Mouse (Mus musculus): Measurements from ENCODE around the gene Per2. TPM values are rescaled to one million over a fixed set of nuclear protein-coding genes. Genes with fewer than 3 reads are reported as not detected.

The Per2 gene
- total and polyA plus RNA-seq, 3 experiments = 2.7 to 5.8 (median 4.7) TPM

DNA sequence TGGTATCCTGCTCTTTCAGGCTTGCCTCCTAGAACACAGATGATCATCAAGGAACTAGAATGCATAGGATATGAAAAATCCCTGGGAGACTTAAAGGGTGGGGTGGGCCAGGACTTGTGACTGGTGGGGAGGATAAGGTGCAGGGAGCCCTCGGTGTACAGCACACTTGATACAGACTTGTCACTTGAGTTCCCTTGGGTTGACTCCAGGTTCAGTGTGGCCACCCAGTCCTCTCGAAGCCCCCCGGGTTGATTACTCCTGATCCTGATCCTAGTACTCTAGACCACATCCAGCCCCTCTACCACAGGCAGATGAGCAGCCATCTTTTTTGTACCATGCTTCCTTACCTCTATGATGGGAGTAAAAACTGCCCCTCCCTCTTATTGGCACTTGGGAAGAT lies 4.2 kb downstream of the Per2 start:
- DNase-seq (ENCODE audit: extremely low read depth) = no peak
- H3K4me3 ChIP-seq (replicated peaks in 1 of 3; ENCODE audit: low read depth in 2 of 3, low read length in 2 of 3, poor library complexity in 1 of 3) = no peak overlapping the region
- in situ Hi-C loops (cut with MboI; ENCODE audit: low pct_ligation_motif_present, low pct_unique_long_range_greater_than_20kb, low sequenced_read_pairs) = no loop called here
- H3K79me2 ChIP-seq (replicated peaks; ENCODE audit: control insufficient read depth, extremely low read depth, insufficient read depth, poor library complexity, severe bottlenecking) = peaks cover 3% of the 10 kb centered on the region; the same call in 1 of the 2 replicates
- peaks cover 6 to 15% of the 10 kb centered on the region in 2 experiments for H3K36me3 ChIP-seq (replicated peaks in 1 of 2; ENCODE audit: control insufficient read depth in 1 of 2, insufficient read depth in 1 of 2, low read length in 1 of 2)
- H3K27ac ChIP-seq (ENCODE audit: insufficient read depth, low read depth) = no peak overlapping the region
- H3K4me1 ChIP-seq (ENCODE audit: control insufficient read depth in 1 of 2, insufficient read depth in 2 of 2) = peaks cover 6 to 45% of the 10 kb centered on the region in 2 experiments; a peak in 3 of 4 replicates
- no peaks in the 10 kb centered on the region for H3K27me3 ChIP-seq (replicated peaks)
- dilution Hi-C loops (cut with MboI; ENCODE audit: extremely low pct_ligation_motif_present, extremely low pct_unique_long_range_greater_than_20kb, low sequenced_read_pairs) = no loop called here
- TF ChIP-seq MYC (IDR thresholded peaks at IDR 0.05; ENCODE audit: low read depth, low read length) (no peak), EP300 (IDR thresholded peaks at IDR 0.05; ENCODE audit: low read length) (no peak), HCFC1 (IDR thresholded peaks at IDR 0.05; ENCODE audit: low read depth, low read length) (no peak), JUN (IDR thresholded peaks at IDR 0.05; ENCODE audit: insufficient read depth, low read depth, low read length) (no peak), CHD2 (IDR thresholded peaks at IDR 0.05; ENCODE audit: low read length) (no peak), POLR2A (IDR thresholded peaks at IDR 0.05; ENCODE audit: low read depth, low read length) (no peak), USF2 (conservative IDR thresholded peaks at IDR 0.05; ENCODE audit: low read depth, low read length) (no peak), RCOR1 (conservative IDR thresholded peaks at IDR 0.05; ENCODE audit: low read depth, low read length) (no peak), KAT2A (IDR thresholded peaks at IDR 0.05; ENCODE audit: insufficient replicate concordance, low read length) (no peak), TBP (conservative IDR thresholded peaks at IDR 0.05; ENCODE audit: low read depth, low read length) (no peak), ZNF384 (IDR thresholded peaks at IDR 0.05; ENCODE audit: low read depth, low read length) (no peak), PAX5 (IDR thresholded peaks at IDR 0.05; ENCODE audit: low read length) (no peak), MAX (IDR thresholded peaks at IDR 0.05; ENCODE audit: low read length) (no peak), E2F4 (IDR thresholded peaks at IDR 0.05; ENCODE audit: insufficient replicate concordance, low read depth, low read length) (no peak), UBTF (IDR thresholded peaks at IDR 0.05; ENCODE audit: low read depth, low read length) (no peak), MAZ (IDR thresholded peaks at IDR 0.05; ENCODE audit: low read depth, low read length) (no peak), CHD1 (IDR thresholded peaks at IDR 0.05; ENCODE audit: low read depth, low read length) (no peak), ZC3H11A (IDR thresholded peaks at IDR 0.05; ENCODE audit: low read depth, low read length) (no peak)
- H3K9me3 ChIP-seq (replicated peaks; ENCODE audit: low read length) = no peaks in the 10 kb centered on the region
- no peak overlapping the region for H3K9ac ChIP-seq (ENCODE audit: insufficient read depth, low read depth)
- no peak overlapping the region for H3K4me2 ChIP-seq (ENCODE audit: insufficient read depth, low read depth, poor library complexity, severe bottlenecking)

GRCm38 (mm10) chr1:91454366-91454765 lies 4.8 kb downstream of the Per2 start:
- Histone ChIP-seq H3K4me2 (ENCODE audit: insufficient read depth, low read depth, poor library complexity, severe bottlenecking) (no peak overlapping the region), H3K36me3 (replicated peaks in 1 of 2; ENCODE audit: control insufficient read depth in 1 of 2, insufficient read depth in 1 of 2, low read length in 1 of 2) (peaks cover 9 to 20% of the 10 kb centered on the region in 2 experiments), H3K9ac (ENCODE audit: insufficient read depth, low read depth) (no peak overlapping the region), H3K9me3 (replicated peaks; ENCODE audit: low read length) (no peaks in the 10 kb centered on the region), H3K4me3 (replicated peaks in 1 of 3; ENCODE audit: low read depth in 2 of 3, low read length in 2 of 3, poor library complexity in 1 of 3) (no peak overlapping the region), H3K4me1 (ENCODE audit: control insufficient read depth in 1 of 2, insufficient read depth in 2 of 2) (peaks cover 6 to 42% of the 10 kb centered on the region in 2 experiments; a peak in 3 of 4 replicates), H3K27me3 (replicated peaks) (no peaks in the 10 kb centered on the region), H3K79me2 (replicated peaks; ENCODE audit: control insufficient read depth, extremely low read depth, insufficient read depth, poor library complexity, severe bottlenecking) (peaks cover 3% of the 10 kb centered on the region; the same call in 1 of the 2 replicates), H3K27ac (ENCODE audit: insufficient read depth, low read depth) (no peak overlapping the region)
- no peak for DNase-seq (ENCODE audit: extremely low read depth)
- in situ Hi-C loops (cut with MboI; ENCODE audit: low pct_ligation_motif_present, low pct_unique_long_range_greater_than_20kb, low sequenced_read_pairs) = no loop called here
- TF ChIP-seq EP300 (IDR thresholded peaks at IDR 0.05; ENCODE audit: low read length) (no peak), MAZ (IDR thresholded peaks at IDR 0.05; ENCODE audit: low read depth, low read length) (no peak), SIN3A (IDR thresholded peaks at IDR 0.05; ENCODE audit: low read length) (no peak), IRF4 (IDR thresholded peaks at IDR 0.05; ENCODE audit: low read depth, low read length) (no peak), ETS1 (conservative IDR thresholded peaks at IDR 0.05; ENCODE audit: low read depth, low read length) (no peak), UBTF (IDR thresholded peaks at IDR 0.05; ENCODE audit: low read depth, low read length) (no peak), ZNF384 (IDR thresholded peaks at IDR 0.05; ENCODE audit: low read depth, low read length) (no peak), ZC3H11A (IDR thresholded peaks at IDR 0.05; ENCODE audit: low read depth, low read length) (no peak), BHLHE40 (IDR thresholded peaks at IDR 0.05; ENCODE audit: low read depth, low read length) (no peak), RCOR1 (conservative IDR thresholded peaks at IDR 0.05; ENCODE audit: low read depth, low read length) (no peak), USF1 (IDR thresholded peaks at IDR 0.05; ENCODE audit: low read depth, low read length) (no peak), HCFC1 (IDR thresholded peaks at IDR 0.05; ENCODE audit: low read depth, low read length) (no peak), TCF12 (IDR thresholded peaks at IDR 0.05; ENCODE audit: low read depth, low read length) (no peak), ZKSCAN1 (IDR thresholded peaks at IDR 0.05; ENCODE audit: borderline replicate concordance, low read depth, low read length) (no peak), CHD2 (IDR thresholded peaks at IDR 0.05; ENCODE audit: low read length) (no peak), SMC3 (IDR thresholded peaks at IDR 0.05; ENCODE audit: low read depth, low read length) (no peak), MAFK (IDR thresholded peaks at IDR 0.05; ENCODE audit: insufficient replicate concordance, low read length) (no peak)
- dilution Hi-C loops (cut with MboI; ENCODE audit: extremely low pct_ligation_motif_present, extremely low pct_unique_long_range_greater_than_20kb, low sequenced_read_pairs) = no loop called here
